In the genomic region with DNA sequence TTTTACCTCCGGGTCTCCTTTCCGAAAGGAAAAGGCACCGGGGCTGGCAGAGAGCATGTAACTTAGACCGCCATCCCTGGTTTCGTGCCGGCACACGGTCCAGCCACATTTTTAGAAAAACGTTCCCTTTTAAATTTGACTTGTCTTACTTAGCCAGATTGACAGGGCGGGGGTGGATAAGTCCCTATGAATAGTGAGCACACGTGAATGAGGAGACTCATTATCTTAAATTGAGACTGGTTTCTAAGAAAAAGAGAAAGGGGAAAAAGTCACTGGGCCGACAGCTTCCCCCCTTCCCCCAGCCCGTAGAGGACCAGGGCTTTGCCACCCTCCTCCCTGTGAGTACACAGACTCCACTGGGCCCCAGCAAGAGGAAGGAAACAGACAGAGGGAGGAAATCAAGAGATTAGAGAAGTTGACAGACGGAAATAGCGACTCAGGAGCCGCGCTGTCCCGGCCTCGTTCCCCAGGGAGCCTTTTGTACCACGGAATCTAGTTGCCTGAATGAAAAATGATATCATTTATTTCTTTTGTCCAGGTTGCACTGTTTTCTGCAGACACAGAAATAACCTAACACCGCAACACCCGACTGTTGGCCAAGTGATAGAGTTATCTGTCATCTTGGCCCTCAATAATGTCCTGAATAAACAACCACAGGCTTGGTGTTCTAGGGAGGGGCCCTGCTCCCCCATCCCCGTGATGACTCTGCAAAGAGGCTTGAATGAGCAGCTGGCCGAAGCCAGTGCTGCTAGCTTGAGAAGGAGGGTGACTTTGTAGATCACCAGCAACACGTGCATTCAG, we compare ENCODE assay signal across 8 mouse cellular contexts. TPM values are rescaled to one million over a fixed set of nuclear protein-coding genes. Genes with fewer than 3 reads are reported as not detected.
DNase-seq lines count a peak whose midpoint lies in the region; ATAC-seq lines count a peak whose summit lies in the region.
"Had no signal": no experiment of that assay in that cellular context is flagged by ENCODE, and none has a peak within 500 bp of the region (broad histone marks: within the 10 kb centered on the region; RNA-seq: fewer than 3 reads in every experiment).

No protein-coding gene starts in this region.

- H3K9me3 ChIP-seq in embryonic facial prominence, embryonic 12.5 days = no peaks in the 10 kb centered on the region
- no peaks in the 10 kb centered on the region for H3K9me3 ChIP-seq in hindbrain, embryonic 12.5 days (replicated peaks)

- peak; percentile 16 for DNase-seq in R1 (ENCODE audit: low read depth, low spot score)
- DNase-seq in liver = peak; percentile 45
- no peak for DNase-seq in cerebellum, adult 11-12 months
- no peak for DNase-seq in urinary bladder, postnatal 25 days (ENCODE audit: low spot score)

- no peaks in the 10 kb centered on the region for H3K36me3 ChIP-seq in embryonic facial prominence, embryonic 12.5 days
- no peaks in the 10 kb centered on the region for H3K36me3 ChIP-seq in hindbrain, embryonic 12.5 days

- 19% methylated on average over 24 of the region's 24 CpGs for WGBS in embryonic facial prominence, embryonic 12.5 days
- 22% methylated on average over 24 of the region's 24 CpGs for WGBS in hindbrain, embryonic 12.5 days

- no peak for ATAC-seq in embryonic facial prominence, embryonic 12.5 days (ENCODE audit: insufficient number of reproducible peaks, insufficient read depth, low FRiP score, low TSS enrichment)
- ATAC-seq in hindbrain, embryonic 12.5 days (ENCODE audit: low FRiP score) = no peak
- peak; percentile 82 for ATAC-seq in monocyte, adult 5-6 weeks (replicated peaks; ENCODE audit: insufficient number of reproducible peaks, low FRiP score, low TSS enrichment, poor library complexity, severe bottlenecking)

- H3K4me2 ChIP-seq in embryonic facial prominence, embryonic 12.5 days (replicated peaks) = peak overlapping the region; percentile 32
- H3K4me2 ChIP-seq in hindbrain, embryonic 12.5 days (replicated peaks) = peak overlapping the region; percentile 30

- no peaks in the 10 kb centered on the region; the same call in 1 of the 2 replicates for H3K27me3 ChIP-seq in embryonic facial prominence, embryonic 12.5 days
- peaks cover 34% of the 10 kb centered on the region for H3K27me3 ChIP-seq in hindbrain, embryonic 12.5 days

- H3K27ac ChIP-seq in embryonic facial prominence, embryonic 12.5 days = peak overlapping the region; percentile 46; the same call in 1 of the 2 replicates
- H3K27ac ChIP-seq in hindbrain, embryonic 12.5 days = no peak overlapping the region

- H3K4me3 ChIP-seq in embryonic facial prominence, embryonic 12.5 days = no peak overlapping the region
- H3K4me3 ChIP-seq in hindbrain, embryonic 12.5 days = no peak overlapping the region

- no peak overlapping the region for H3K9ac ChIP-seq in embryonic facial prominence, embryonic 12.5 days
- H3K9ac ChIP-seq in hindbrain, embryonic 12.5 days = no peak overlapping the region

- H3K4me1 ChIP-seq in embryonic facial prominence, embryonic 12.5 days = peaks cover 16% of the 10 kb centered on the region
- peaks cover 16% of the 10 kb centered on the region for H3K4me1 ChIP-seq in hindbrain, embryonic 12.5 days

RNA-seq across cellular contexts. Expression of a gene that starts 14.1 kb away (rescaled TPM):
- 0.10 and 0.14 TPM in 2 replicates for polyA plus RNA-seq in embryonic facial prominence, embryonic 12.5 days (2016; fragmentation: Nextera tagmentation; extraction: Ambion mirVana)
- polyA plus RNA-seq in hindbrain, embryonic 12.5 days (2016; fragmentation: Nextera tagmentation; extraction: Ambion mirVana) = 0.46 and 0.79 TPM in 2 replicates
- not detected in 3 replicates for total RNA-seq in monocyte, adult 5-6 weeks (2017)
- polyA plus RNA-seq: large intestine, adult 2 months had no signal

RNA-seq across cellular contexts. Expression of a gene that starts 31.3 kb away (rescaled TPM):
- polyA plus RNA-seq in embryonic facial prominence, embryonic 12.5 days (2016; fragmentation: Nextera tagmentation; extraction: Ambion mirVana) = not detected in 2 replicates
- not detected in 2 replicates for polyA plus RNA-seq in hindbrain, embryonic 12.5 days (2016; fragmentation: Nextera tagmentation; extraction: Ambion mirVana)
- total RNA-seq in monocyte, adult 5-6 weeks (2017) = 2.4 TPM in 1 of 3 replicates, not detected in the others
- polyA plus RNA-seq: large intestine, adult 2 months had no signal

RNA-seq across cellular contexts. Expression of a gene that starts 34.1 kb away (rescaled TPM):
- polyA plus RNA-seq in embryonic facial prominence, embryonic 12.5 days (2016; fragmentation: Nextera tagmentation; extraction: Ambion mirVana) = 12.3 and 12.5 TPM in 2 replicates
- polyA plus RNA-seq in hindbrain, embryonic 12.5 days (2016; fragmentation: Nextera tagmentation; extraction: Ambion mirVana) = 11.4 and 12.9 TPM in 2 replicates
- 32.4 to 36.2 TPM (median 35.3 TPM) in 3 replicates for total RNA-seq in monocyte, adult 5-6 weeks (2017)

RNA-seq across cellular contexts. Expression of a gene that starts 58.6 kb away (rescaled TPM):
- 10.0 and 10.9 TPM in 2 replicates for polyA plus RNA-seq in embryonic facial prominence, embryonic 12.5 days (2016; fragmentation: Nextera tagmentation; extraction: Ambion mirVana)
- polyA plus RNA-seq in hindbrain, embryonic 12.5 days (2016; fragmentation: Nextera tagmentation; extraction: Ambion mirVana) = 1.4 and 1.9 TPM in 2 replicates
- not detected in 3 replicates for total RNA-seq in monocyte, adult 5-6 weeks (2017)

Comparison
In these comparisons a context has a peak if more than half of its experiments do, and no peak if none do; other contexts are left out.
1. DNase-seq: peak in R1 (single experiment) and liver (single experiment); none in cerebellum, adult 11-12 months (single experiment) and urinary bladder, postnatal 25 days (single experiment).